Mouse (Mus musculus): ENCODE data around the gene Sprr2a3. TPM values are rescaled to one million over a fixed set of nuclear protein-coding genes. Genes with fewer than 3 reads are reported as not detected.

Gene Sprr2a3
- polyA plus RNA-seq (2014; fragmentation: Illumina TruSeq; extraction: RNeasy Lipid Tissue Mini Kit (QIAGEN cat#74804); ENCODE audit: low read depth, low replicate concordance): not detected

GRCm38 (mm10) chr3:92285101-92285500 is at the start of gene Sprr2a3:
TSS of gene Sprr2a3 (plus strand) at chr3:92285417.

GRCm38 (mm10) chr3:92316320-92316719 is 31.1 kb downstream of the Sprr2a3 start, which contains the start of gene Sprr2b:
TSS of gene Sprr2b (plus strand) at chr3:92316620.

GRCm38 (mm10) chr3:92338840-92339239 is 53.6 kb downstream of the Sprr2a3 start, which contains the start of gene Sprr2d:
TSS of gene Sprr2d (plus strand) at chr3:92339140.

Other genes starting within 250 kb of the Sprr2a3 start
- gene Lor, start 202.3 kb upstream of the Sprr2a3 start, polyA plus RNA-seq (2014; fragmentation: Illumina TruSeq; extraction: RNeasy Lipid Tissue Mini Kit (QIAGEN cat#74804); ENCODE audit: low read depth, low replicate concordance): not detected
- gene Prr9, start 161.5 kb upstream of the Sprr2a3 start, polyA plus RNA-seq (2014; fragmentation: Illumina TruSeq; extraction: RNeasy Lipid Tissue Mini Kit (QIAGEN cat#74804); ENCODE audit: low read depth, low replicate concordance): not detected
- not detected for gene Lelp1, start 142.7 kb upstream of the Sprr2a3 start, polyA plus RNA-seq (2014; fragmentation: Illumina TruSeq; extraction: RNeasy Lipid Tissue Mini Kit (QIAGEN cat#74804); ENCODE audit: low read depth, low replicate concordance)
- gene Sprr2a1, start 69.6 kb upstream of the Sprr2a3 start, polyA plus RNA-seq (2014; fragmentation: Illumina TruSeq; extraction: RNeasy Lipid Tissue Mini Kit (QIAGEN cat#74804); ENCODE audit: low read depth, low replicate concordance): not detected
- 0.41 TPM for gene Sprr2a2, start 69.5 kb upstream of the Sprr2a3 start, polyA plus RNA-seq (2014; fragmentation: Illumina TruSeq; extraction: RNeasy Lipid Tissue Mini Kit (QIAGEN cat#74804); ENCODE audit: low read depth, low replicate concordance)
- gene Sprr2b, start 31.2 kb downstream of the Sprr2a3 start, polyA plus RNA-seq (2014; fragmentation: Illumina TruSeq; extraction: RNeasy Lipid Tissue Mini Kit (QIAGEN cat#74804); ENCODE audit: low read depth, low replicate concordance): not detected
- not detected for gene Sprr2d, start 53.7 kb downstream of the Sprr2a3 start, polyA plus RNA-seq (2014; fragmentation: Illumina TruSeq; extraction: RNeasy Lipid Tissue Mini Kit (QIAGEN cat#74804); ENCODE audit: low read depth, low replicate concordance)
- gene Sprr2e, start 66.7 kb downstream of the Sprr2a3 start, polyA plus RNA-seq (2014; fragmentation: Illumina TruSeq; extraction: RNeasy Lipid Tissue Mini Kit (QIAGEN cat#74804); ENCODE audit: low read depth, low replicate concordance): not detected
- gene Sprr2f, start 79.8 kb downstream of the Sprr2a3 start, polyA plus RNA-seq (2014; fragmentation: Illumina TruSeq; extraction: RNeasy Lipid Tissue Mini Kit (QIAGEN cat#74804); ENCODE audit: low read depth, low replicate concordance): not detected
- not detected for gene Sprr2h, start 100.3 kb downstream of the Sprr2a3 start, polyA plus RNA-seq (2014; fragmentation: Illumina TruSeq; extraction: RNeasy Lipid Tissue Mini Kit (QIAGEN cat#74804); ENCODE audit: low read depth, low replicate concordance)
- not detected for gene Sprr2i, start 122.6 kb downstream of the Sprr2a3 start, polyA plus RNA-seq (2014; fragmentation: Illumina TruSeq; extraction: RNeasy Lipid Tissue Mini Kit (QIAGEN cat#74804); ENCODE audit: low read depth, low replicate concordance)
- gene Sprr2j-ps, start 132.7 kb downstream of the Sprr2a3 start, polyA plus RNA-seq (2014; fragmentation: Illumina TruSeq; extraction: RNeasy Lipid Tissue Mini Kit (QIAGEN cat#74804); ENCODE audit: low read depth, low replicate concordance): not detected
- gene Gm9774, start 144.0 kb downstream of the Sprr2a3 start, polyA plus RNA-seq (2014; fragmentation: Illumina TruSeq; extraction: RNeasy Lipid Tissue Mini Kit (QIAGEN cat#74804); ENCODE audit: low read depth, low replicate concordance): 10.1 TPM
- not detected for gene Sprr2k, start 147.2 kb downstream of the Sprr2a3 start, polyA plus RNA-seq (2014; fragmentation: Illumina TruSeq; extraction: RNeasy Lipid Tissue Mini Kit (QIAGEN cat#74804); ENCODE audit: low read depth, low replicate concordance)
- gene Sprr1b, start 153.4 kb downstream of the Sprr2a3 start, polyA plus RNA-seq (2014; fragmentation: Illumina TruSeq; extraction: RNeasy Lipid Tissue Mini Kit (QIAGEN cat#74804); ENCODE audit: low read depth, low replicate concordance): not detected
- not detected for gene Sprr3, start 173.3 kb downstream of the Sprr2a3 start, polyA plus RNA-seq (2014; fragmentation: Illumina TruSeq; extraction: RNeasy Lipid Tissue Mini Kit (QIAGEN cat#74804); ENCODE audit: low read depth, low replicate concordance)
- gene Sprr1a, start 200.5 kb downstream of the Sprr2a3 start, polyA plus RNA-seq (2014; fragmentation: Illumina TruSeq; extraction: RNeasy Lipid Tissue Mini Kit (QIAGEN cat#74804); ENCODE audit: low read depth, low replicate concordance): not detected
- gene Sprr4, start 215.1 kb downstream of the Sprr2a3 start, polyA plus RNA-seq (2014; fragmentation: Illumina TruSeq; extraction: RNeasy Lipid Tissue Mini Kit (QIAGEN cat#74804); ENCODE audit: low read depth, low replicate concordance): not detected
- not detected for gene 2310046K23Rik, start 249.1 kb downstream of the Sprr2a3 start, polyA plus RNA-seq (2014; fragmentation: Illumina TruSeq; extraction: RNeasy Lipid Tissue Mini Kit (QIAGEN cat#74804); ENCODE audit: low read depth, low replicate concordance)